Comparison of ENCODE assay signal across 8 mouse cellular contexts in genomic region chr11:52253674-52254375, GRCm38 (mm10). TPM values are rescaled to one million over a fixed set of nuclear protein-coding genes. Genes with fewer than 3 reads are reported as not detected.
A peak's percentile ranks its signal among the peaks of the same experiment; 100 is the strongest.
DNase-seq lines count a peak whose midpoint lies in the region; ATAC-seq and TF ChIP-seq lines count a peak whose summit lies in the region.

No protein-coding gene starts in this region.

- no peaks in the 10 kb centered on the region for H3K27me3 ChIP-seq in liver, embryonic 12.5 days (replicated peaks)
- H3K27me3 ChIP-seq in cerebellum, adult 2 months (ENCODE audit: control insufficient read depth, insufficient read depth, low read length), result no peaks in the 10 kb centered on the region
- no peaks in the 10 kb centered on the region for H3K27me3 ChIP-seq in intestine, embryonic 15.5 days (replicated peaks)
- H3K27me3 ChIP-seq in midbrain, embryonic 15.5 days (replicated peaks), result no peaks in the 10 kb centered on the region
- H3K27me3 ChIP-seq in stomach, postnatal 0 days (ENCODE audit: control insufficient read depth, insufficient read depth, low read length), result no peaks in the 10 kb centered on the region

- H3K27ac ChIP-seq in liver, embryonic 12.5 days, result no peak overlapping the region
- H3K27ac ChIP-seq in cerebellum, adult 2 months (ENCODE audit: insufficient read depth, low read length), result no peak overlapping the region
- H3K27ac ChIP-seq in intestine, embryonic 15.5 days, result peak overlapping the region; percentile 37; the same call in 1 of the 2 replicates
- H3K27ac ChIP-seq in midbrain, embryonic 15.5 days, result no peak overlapping the region
- H3K27ac ChIP-seq in stomach, postnatal 0 days (replicated peaks), result no peak overlapping the region

- no peak overlapping the region for H3K4me2 ChIP-seq in liver, embryonic 12.5 days
- no peak overlapping the region for H3K4me2 ChIP-seq in intestine, embryonic 15.5 days (replicated peaks)
- H3K4me2 ChIP-seq in midbrain, embryonic 15.5 days, result no peak overlapping the region
- H3K4me2 ChIP-seq in stomach, postnatal 0 days (replicated peaks; ENCODE audit: low read depth), result no peak overlapping the region

- WGBS in liver, embryonic 12.5 days (ENCODE audit: insufficient replicate concordance), result 63% methylated on average over 11 of the region's 11 CpGs
- WGBS in cerebellum, adult 2 months, result 55% methylated on average over 11 of the region's 11 CpGs
- 61% methylated on average over 11 of the region's 11 CpGs for WGBS in intestine, embryonic 15.5 days
- WGBS in midbrain, embryonic 15.5 days, result 65% methylated on average over 11 of the region's 11 CpGs
- WGBS in stomach, postnatal 0 days, result 62% methylated on average over 11 of the region's 11 CpGs

- peak; percentile 48 for DNase-seq in liver
- DNase-seq in cerebellum, adult 2 months, result peak; percentile 83 to 86
- peak; percentile 70 for DNase-seq in forelimb bud, embryonic 11.5 days (ENCODE audit: low read depth, low spot score)
- peak; percentile 62 for DNase-seq in left cerebral cortex, postnatal 4 days
- DNase-seq in stomach, postnatal 0 days (ENCODE audit: low spot score), result peak; percentile 75

- H3K4me3 ChIP-seq in liver, embryonic 12.5 days, result no peak overlapping the region
- no peak overlapping the region for H3K4me3 ChIP-seq in cerebellum, adult 2 months (replicated peaks; ENCODE audit: insufficient read depth, low read depth, low read length)
- H3K4me3 ChIP-seq in intestine, embryonic 15.5 days (replicated peaks), result no peak overlapping the region
- H3K4me3 ChIP-seq in midbrain, embryonic 15.5 days, result no peak overlapping the region
- no peak overlapping the region for H3K4me3 ChIP-seq in stomach, postnatal 0 days (ENCODE audit: low read depth, low read length)

- no peak for TF ChIP-seq EP300 in stomach, postnatal 0 days (optimal IDR thresholded peaks at IDR 0.05)

- H3K36me3 ChIP-seq in liver, embryonic 12.5 days, result peaks cover 16% of the 10 kb centered on the region
- no peaks in the 10 kb centered on the region for H3K36me3 ChIP-seq in intestine, embryonic 15.5 days
- no peaks in the 10 kb centered on the region; the same call in 1 of the 2 replicates for H3K36me3 ChIP-seq in midbrain, embryonic 15.5 days (replicated peaks)
- no peaks in the 10 kb centered on the region; the same call in 1 of the 2 replicates for H3K36me3 ChIP-seq in stomach, postnatal 0 days (ENCODE audit: control insufficient read depth, insufficient read depth, low read length)

- no peaks in the 10 kb centered on the region for H3K4me1 ChIP-seq in liver, embryonic 12.5 days
- H3K4me1 ChIP-seq in cerebellum, adult 2 months (ENCODE audit: control insufficient read depth, insufficient read depth, low read length), result peaks cover 4% of the 10 kb centered on the region; the same call in 1 of the 2 replicates
- H3K4me1 ChIP-seq in intestine, embryonic 15.5 days (replicated peaks), result peaks cover 6% of the 10 kb centered on the region; the same call in 1 of the 2 replicates
- H3K4me1 ChIP-seq in midbrain, embryonic 15.5 days, result no peaks in the 10 kb centered on the region
- H3K4me1 ChIP-seq in stomach, postnatal 0 days (replicated peaks; ENCODE audit: control insufficient read depth, insufficient read depth), result no peaks in the 10 kb centered on the region

- TF ChIP-seq POLR2A in cerebellum, adult 2 months (IDR thresholded peaks at IDR 0.05; ENCODE audit: borderline replicate concordance, insufficient read depth, low read length), result no peak

- no peaks in the 10 kb centered on the region for H3K9me3 ChIP-seq in liver, embryonic 12.5 days (replicated peaks)
- H3K9me3 ChIP-seq in intestine, embryonic 15.5 days, result no peaks in the 10 kb centered on the region
- no peaks in the 10 kb centered on the region for H3K9me3 ChIP-seq in midbrain, embryonic 15.5 days
- H3K9me3 ChIP-seq in stomach, postnatal 0 days (ENCODE audit: control insufficient read depth, low read length), result no peaks in the 10 kb centered on the region

- no peak overlapping the region for H3K9ac ChIP-seq in liver, embryonic 12.5 days
- no peak overlapping the region for H3K9ac ChIP-seq in intestine, embryonic 15.5 days
- no peak overlapping the region for H3K9ac ChIP-seq in midbrain, embryonic 15.5 days
- H3K9ac ChIP-seq in stomach, postnatal 0 days (ENCODE audit: low read length), result no peak overlapping the region

- peak; percentile 93 for TF ChIP-seq CTCF in cerebellum, adult 2 months (IDR thresholded peaks at IDR 0.05; ENCODE audit: borderline replicate concordance, insufficient read depth, low read depth, low read length)
- TF ChIP-seq CTCF in stomach, postnatal 0 days (IDR thresholded peaks at IDR 0.05; ENCODE audit: low read depth), result peak; percentile 93

- no peak for ATAC-seq in liver, embryonic 12.5 days
- ATAC-seq in intestine, embryonic 15.5 days, result peak; percentile 73
- peak; percentile 86 for ATAC-seq in midbrain, embryonic 15.5 days (replicated peaks)
- peak; percentile 73 for ATAC-seq in stomach, postnatal 0 days (ENCODE audit: low FRiP score, low TSS enrichment)

- intact Hi-C loops in left cerebral cortex, postnatal 4 days (cut with DNase I), result loop anchor here (2.0 kb wide), 1 partner anchor 93 kb away; no protein-coding TSS in a partner anchor

RNA-seq across cellular contexts. Expression of gene Skp1a, which starts 22.0 kb away (rescaled TPM):
- 384 and 391 TPM in 2 replicates for polyA plus RNA-seq in liver, embryonic 12.5 days (2016; fragmentation: Nextera tagmentation; extraction: Ambion mirVana)
- 298 and 324 TPM in 2 replicates for polyA plus RNA-seq in cerebellum, adult 2 months (2012; rRNA removed)
- polyA plus RNA-seq in intestine, embryonic 15.5 days (2015; fragmentation: Nextera tagmentation; extraction: Ambion mirVana), result 720 and 848 TPM in 2 replicates
- 100 to 1,000 TPM; 474 to 484 TPM for total RNA-seq in left cerebral cortex, postnatal 4 days (2021)
- polyA plus RNA-seq in midbrain, embryonic 15.5 days (2015; fragmentation: Nextera tagmentation; extraction: Ambion mirVana), result 905 and 933 TPM in 2 replicates
- polyA plus RNA-seq in stomach, postnatal 0 days (2015; fragmentation: Nextera tagmentation; extraction: Ambion mirVana), result 530 and 542 TPM in 2 replicates

RNA-seq across cellular contexts. Expression of gene Tcf7, which starts 29.0 kb away (rescaled TPM):
- 3.8 and 4.4 TPM in 2 replicates for polyA plus RNA-seq in liver, embryonic 12.5 days (2016; fragmentation: Nextera tagmentation; extraction: Ambion mirVana)
- polyA plus RNA-seq in cerebellum, adult 2 months (2012; rRNA removed), result 3.4 and 3.6 TPM in 2 replicates
- 6.9 and 8.2 TPM in 2 replicates for polyA plus RNA-seq in intestine, embryonic 15.5 days (2015; fragmentation: Nextera tagmentation; extraction: Ambion mirVana)
- 1 to 10 TPM; 6.9 to 7.3 TPM for total RNA-seq in left cerebral cortex, postnatal 4 days (2021)
- polyA plus RNA-seq in midbrain, embryonic 15.5 days (2015; fragmentation: Nextera tagmentation; extraction: Ambion mirVana), result 5.1 and 5.5 TPM in 2 replicates
- 3.6 and 3.7 TPM in 2 replicates for polyA plus RNA-seq in stomach, postnatal 0 days (2015; fragmentation: Nextera tagmentation; extraction: Ambion mirVana)

RNA-seq across cellular contexts. Expression of gene Olfr1371, which starts 40.0 kb away (rescaled TPM):
- not detected in 2 replicates for polyA plus RNA-seq in liver, embryonic 12.5 days (2016; fragmentation: Nextera tagmentation; extraction: Ambion mirVana)
- not detected in 2 replicates for polyA plus RNA-seq in cerebellum, adult 2 months (2012; rRNA removed)
- not detected in 2 replicates for polyA plus RNA-seq in intestine, embryonic 15.5 days (2015; fragmentation: Nextera tagmentation; extraction: Ambion mirVana)
- total RNA-seq in left cerebral cortex, postnatal 4 days (2021), result not detected
- not detected in 2 replicates for polyA plus RNA-seq in midbrain, embryonic 15.5 days (2015; fragmentation: Nextera tagmentation; extraction: Ambion mirVana)
- polyA plus RNA-seq in stomach, postnatal 0 days (2015; fragmentation: Nextera tagmentation; extraction: Ambion mirVana), result not detected in 2 replicates
